Mouse (Mus musculus): ENCODE measurements around the gene Fcho2.
"Not testable (repeated sequence)": the region's sequence is repeated elsewhere in the genome, so short reads cannot be mapped to it uniquely, and the experiment has no call there.

The Fcho2 gene

GRCm38 (mm10) chr13:98815147-98815785, at the start of gene Fcho2:
Gene Fcho2 (minus strand): TSS chr13:98815449.
- peak; percentile 91 to 98 for DNase-seq

GRCm38 (mm10) chr13:98855291-98855690, 40.0 kb upstream of the Fcho2 start:
- DNase-seq = no peak

GRCm38 (mm10) chr13:98845794-98846193, 30.5 kb upstream of the Fcho2 start:
- no peak for DNase-seq

- DNase-seq = no peak
Observed at GRCm38 (mm10) chr13:98836423-98837088, 21.3 kb upstream of the Fcho2 start.

- no peak for DNase-seq
Observed at GRCm38 (mm10) chr13:98835740-98836139, 20.5 kb upstream of the Fcho2 start.

GRCm38 (mm10) chr13:98834723-98835122, 19.5 kb upstream of the Fcho2 start:
- no peak for DNase-seq

- no peak for DNase-seq
Observed at GRCm38 (mm10) chr13:98834199-98834598, 18.9 kb upstream of the Fcho2 start.

GRCm38 (mm10) chr13:98832451-98833450, 17.5 kb upstream of the Fcho2 start:
- no peak for DNase-seq

GRCm38 (mm10) chr13:98829026-98829425, 13.8 kb upstream of the Fcho2 start:
- not testable (repeated sequence) for DNase-seq

- DNase-seq = no peak
Observed at GRCm38 (mm10) chr13:98825574-98825973, 10.3 kb upstream of the Fcho2 start.

- no peak for DNase-seq
Observed at GRCm38 (mm10) chr13:98819094-98819493, 3.8 kb upstream of the Fcho2 start.

- DNase-seq = no peak
Observed at GRCm38 (mm10) chr13:98818205-98818604, 3.0 kb upstream of the Fcho2 start.

GRCm38 (mm10) chr13:98817766-98818165, 2.5 kb upstream of the Fcho2 start:
- DNase-seq = no peak

GRCm38 (mm10) chr13:98816981-98817660, 1.9 kb upstream of the Fcho2 start:
- not testable (repeated sequence) for DNase-seq

GRCm38 (mm10) chr13:98816571-98816970, 1.3 kb upstream of the Fcho2 start:
- DNase-seq = no peak

GRCm38 (mm10) chr13:98814275-98815040, 791 bp downstream of the Fcho2 start:
- peak in 1 of 2 experiments; percentile 38 for DNase-seq

GRCm38 (mm10) chr13:98813596-98814274, 1.5 kb downstream of the Fcho2 start:
- no peak for DNase-seq

GRCm38 (mm10) chr13:98813167-98813566, 2.1 kb downstream of the Fcho2 start:
- no peak for DNase-seq

GRCm38 (mm10) chr13:98812285-98812684, 3.0 kb downstream of the Fcho2 start:
- DNase-seq = no peak

GRCm38 (mm10) chr13:98810143-98810542, 5.1 kb downstream of the Fcho2 start:
- no peak for DNase-seq

- DNase-seq = no peak
Observed at GRCm38 (mm10) chr13:98809087-98809486, 6.2 kb downstream of the Fcho2 start.

All from cerebellum, adult 18-20 months (tissue).